Mouse (Mus musculus) megakaryocyte-erythroid progenitor cell, adult 5-6 weeks (primary cell): ENCODE measurements around the gene Parp11. TPM values are rescaled to one million over a fixed set of nuclear protein-coding genes. Genes with fewer than 3 reads are reported as not detected.

Experiments used
- ATAC-seq: replicated peaks from 2 replicates; pipeline ENCODE4 v1.8.0; 2016; ENCODE audit warnings: mild to moderate bottlenecking, inconsistent platforms; ENCODE audit not compliant: severe bottlenecking, poor library complexity, low FRiP score, low TSS enrichment
- total RNA-seq, 2 experiments: library from RNA; stranded (forward) in 1 of 2; stranded (reverse) in 1 of 2; fragments of 200-1000, 215-1000 nt in 1 of 2; fragments of >200 nt in 1 of 2; fragmentation: Nextera tagmentation in 1 of 2; gene quantifications; 2 replicates each; pipeline ENCODE4 v1.2.3; 2014 to 2017

The Parp11 gene
- total RNA-seq (2014; fragmentation: Nextera tagmentation) = 27.4 and 35.6 TPM in 2 replicates
- total RNA-seq (2017) = 15.2 and 20.3 TPM in 2 replicates

- peak; percentile 57; the same call in 1 of the 2 replicates for ATAC-seq
Measured at GRCm38 (mm10) chr6:127446436-127446890, at the start of gene Parp11. TSS of gene Parp11 (plus strand) at chr6:127446840.

- ATAC-seq = peak; percentile 85
Measured at GRCm38 (mm10) chr6:127398073-127398472, 48.6 kb upstream of the Parp11 start.

GRCm38 (mm10) chr6:127401419-127401818, 45.2 kb upstream of the Parp11 start:
- ATAC-seq = no peak

GRCm38 (mm10) chr6:127404070-127404810, 42.4 kb upstream of the Parp11 start:
- no peak for ATAC-seq

- ATAC-seq = no peak
Measured at GRCm38 (mm10) chr6:127405682-127406081, 41.0 kb upstream of the Parp11 start.

- peak; percentile 62 for ATAC-seq
Measured at GRCm38 (mm10) chr6:127407742-127408141, 38.9 kb upstream of the Parp11 start.

- ATAC-seq = no peak
Measured at GRCm38 (mm10) chr6:127417525-127418184, 29.0 kb upstream of the Parp11 start.

- ATAC-seq = no peak
Measured at GRCm38 (mm10) chr6:127418322-127418721, 28.3 kb upstream of the Parp11 start.

GRCm38 (mm10) chr6:127420115-127420514, 26.5 kb upstream of the Parp11 start:
- ATAC-seq = no peak

GRCm38 (mm10) chr6:127425095-127425494, 21.5 kb upstream of the Parp11 start:
- ATAC-seq = no peak

- ATAC-seq = no peak
Measured at GRCm38 (mm10) chr6:127430716-127431115, 15.9 kb upstream of the Parp11 start.

- ATAC-seq = no peak
Measured at GRCm38 (mm10) chr6:127431196-127431766, 15.4 kb upstream of the Parp11 start.

GRCm38 (mm10) chr6:127433886-127434647, 12.6 kb upstream of the Parp11 start:
- no peak; the same call in 1 of the 2 replicates for ATAC-seq

GRCm38 (mm10) chr6:127434648-127434984, 12.0 kb upstream of the Parp11 start:
- no peak for ATAC-seq

- 0 out of 2 replicates have a peak, but pooled peaks have one; percentile 15 for ATAC-seq
Measured at GRCm38 (mm10) chr6:127439063-127439462, 7.6 kb upstream of the Parp11 start.

GRCm38 (mm10) chr6:127439540-127440195, 7.0 kb upstream of the Parp11 start:
- ATAC-seq = no peak

- no peak for ATAC-seq
Measured at GRCm38 (mm10) chr6:127440416-127441104, 6.1 kb upstream of the Parp11 start.

- ATAC-seq = no peak
Measured at GRCm38 (mm10) chr6:127442584-127442983, 4.1 kb upstream of the Parp11 start.

GRCm38 (mm10) chr6:127443910-127444309, 2.7 kb upstream of the Parp11 start:
- no peak for ATAC-seq
